Mouse (Mus musculus) c-Kit-positive CD71-positive TER-119-negative erythroid progenitor cells, embryonic 14.5 days (primary cell): ENCODE measurements around the gene Vmn1r91.
"Not testable (repeated sequence)": the region's sequence is repeated elsewhere in the genome, so short reads cannot be mapped to it uniquely, and the experiment has no call there.

Experiments used
- DNase-seq: peaks from one replicate; pipeline ENCODE4 v3.0.0-alpha.2; 2013; ENCODE audit warnings: low read depth

The Vmn1r91 gene

GRCm38 (mm10) chr7:20099380-20099779, at the start of gene Vmn1r91:
Vmn1r91 (plus strand) TSS chr7:20099680.
- not testable (repeated sequence) for DNase-seq

- DNase-seq: not testable (repeated sequence)
These were observed 35.4 kb upstream of the Vmn1r91 start for GRCm38 (mm10) chr7:20064100-20064499.

DNA sequence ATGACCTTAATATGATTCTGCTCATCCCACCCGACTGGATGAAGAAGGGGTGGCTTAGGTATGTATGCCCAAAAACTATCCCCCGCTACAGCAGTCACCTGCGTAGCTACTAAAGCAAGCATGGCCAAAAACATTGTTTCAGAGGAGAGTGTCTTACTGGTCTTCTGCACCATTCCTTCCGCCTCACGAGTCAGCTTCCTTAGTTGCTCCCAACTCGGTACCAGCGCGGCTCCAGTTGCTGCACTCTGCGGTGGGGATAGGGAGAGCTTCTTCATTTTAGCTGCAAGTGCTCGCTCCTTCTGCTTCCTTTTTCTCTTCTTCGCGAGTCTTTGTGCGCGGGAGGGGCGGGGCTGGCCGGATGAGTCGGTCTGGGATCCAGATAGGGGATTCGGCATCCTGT, 21.4 kb upstream of the Vmn1r91 start:
- not testable (repeated sequence) for DNase-seq

DNA sequence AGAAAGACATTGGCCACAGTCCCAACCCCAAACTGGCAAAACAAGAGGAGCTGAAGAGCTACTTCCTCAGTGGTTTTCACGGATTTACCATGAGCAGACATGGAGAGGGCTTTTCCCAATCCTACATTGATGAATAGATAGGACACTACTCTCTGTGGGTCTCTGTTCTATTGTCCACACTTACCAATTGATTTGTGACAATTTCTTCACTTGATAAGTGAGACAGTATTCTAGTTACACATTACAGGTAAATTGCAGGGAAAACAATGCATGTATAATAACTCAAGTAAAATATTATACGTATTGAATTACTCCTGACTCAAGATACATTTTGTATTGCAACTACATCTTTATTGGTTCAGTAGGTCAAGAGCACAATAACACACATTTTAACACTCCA, 23.0 kb downstream of the Vmn1r91 start, which contains the start of gene Gm16442:
Gm16442 (minus strand) TSS at position 101 of the 400 bp plus-strand sequence.
- DNase-seq: not testable (repeated sequence)

GRCm38 (mm10) chr7:20138988-20139387, 39.5 kb downstream of the Vmn1r91 start, which contains the start of gene Vmn1r93:
Vmn1r93 (minus strand) TSS chr7:20139088.
- not testable (repeated sequence) for DNase-seq
